Mouse (Mus musculus): ENCODE measurements around the gene Pspn. TPM values are rescaled to one million over a fixed set of nuclear protein-coding genes. Genes with fewer than 3 reads are reported as not detected.

Gene Pspn
- polyA plus RNA-seq, 1 experiment from 2014 or later: not detected

DNA sequence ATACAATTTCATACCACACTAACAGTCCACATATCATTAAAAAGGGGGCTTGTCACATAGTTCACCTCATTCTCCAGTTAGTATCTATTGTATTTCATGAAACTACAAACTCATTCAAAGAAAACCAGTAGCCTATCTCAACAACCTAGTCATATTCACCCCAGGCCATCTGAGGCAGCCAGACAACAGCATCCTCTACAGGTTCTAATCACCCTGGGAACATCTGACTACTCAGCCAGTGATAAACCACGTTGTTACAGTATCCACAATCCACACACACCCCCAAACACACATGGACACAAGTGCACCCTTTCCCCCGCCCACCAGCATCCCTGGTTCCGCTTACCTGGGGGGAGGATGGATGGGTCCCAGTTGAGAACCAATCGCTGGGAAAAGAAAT is 27.7 kb upstream of the Pspn start:
- Histone ChIP-seq H3K4me2 (ENCODE audit: low read depth, low read length) (no peak overlapping the region), H3K4me3 (ENCODE audit: low read length) (no peak overlapping the region), H3K27me3 (ENCODE audit: control insufficient read depth, insufficient read depth, low read depth, low read length) (no peaks in the 10 kb centered on the region), H3K27ac (ENCODE audit: low read length) (no peak overlapping the region), H3K9me3 (ENCODE audit: control insufficient read depth, low read length) (no peaks in the 10 kb centered on the region), H3K9ac (ENCODE audit: low read length) (no peak overlapping the region), H3K4me1 (replicated peaks; ENCODE audit: control insufficient read depth, insufficient read depth, low read length) (peaks cover 14% of the 10 kb centered on the region), H3K36me3 (ENCODE audit: control insufficient read depth, insufficient read depth, low read length) (peaks cover 44% of the 10 kb centered on the region)
- no peak for ATAC-seq (ENCODE audit: low read depth)
- WGBS: 89% methylated on average over 4 of the region's 4 CpGs

DNA sequence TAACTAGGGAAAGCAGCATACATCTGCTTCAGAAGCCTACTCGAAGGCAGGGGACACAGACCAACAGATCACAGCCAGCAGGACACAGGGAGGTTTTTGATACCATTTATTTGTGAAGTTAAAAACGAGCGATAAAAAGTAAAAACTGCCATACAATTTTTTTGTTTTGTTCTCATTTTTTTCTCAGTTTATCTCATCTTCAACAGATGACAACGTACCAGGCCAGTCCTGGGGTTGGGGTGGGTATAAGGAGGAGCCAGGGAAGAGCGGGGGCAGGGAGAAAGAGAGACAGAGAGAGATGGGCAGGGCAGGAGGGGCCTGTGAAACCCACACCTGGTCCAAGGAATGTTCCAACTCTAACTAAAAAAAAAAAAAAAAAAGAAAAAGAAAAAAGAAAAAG is 21.1 kb upstream of the Pspn start:
- no peak for ATAC-seq (ENCODE audit: low read depth)
- Histone ChIP-seq H3K27me3 (ENCODE audit: control insufficient read depth, insufficient read depth, low read depth, low read length) (no peaks in the 10 kb centered on the region), H3K27ac (ENCODE audit: low read length) (no peak overlapping the region), H3K9me3 (ENCODE audit: control insufficient read depth, low read length) (no peaks in the 10 kb centered on the region), H3K4me1 (replicated peaks; ENCODE audit: control insufficient read depth, insufficient read depth, low read length) (no peaks in the 10 kb centered on the region), H3K4me2 (ENCODE audit: low read depth, low read length) (no peak overlapping the region), H3K36me3 (ENCODE audit: control insufficient read depth, insufficient read depth, low read length) (peaks cover 43% of the 10 kb centered on the region), H3K9ac (ENCODE audit: low read length) (no peak overlapping the region), H3K4me3 (ENCODE audit: low read length) (no peak overlapping the region)
- WGBS: 88% methylated on average over 5 of the region's 5 CpGs

DNA sequence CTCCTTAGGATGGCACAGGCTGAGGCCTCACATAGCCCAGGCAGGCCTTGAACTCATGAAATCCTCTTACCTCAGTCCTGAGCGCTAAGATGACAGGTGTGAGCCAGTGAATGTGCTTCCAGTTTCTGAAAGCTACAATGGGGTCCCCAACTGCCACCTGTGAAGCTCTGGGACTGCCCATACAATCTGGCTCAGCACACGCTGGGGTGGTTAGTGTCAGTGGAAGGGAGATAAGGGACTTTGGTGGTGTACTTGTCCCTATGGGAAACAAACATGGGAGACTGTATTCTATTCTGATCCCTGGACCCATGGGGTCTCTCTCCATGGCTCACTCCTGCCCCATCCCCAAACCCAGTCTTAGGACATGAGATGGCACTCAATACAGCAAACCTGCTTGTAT is 19.9 kb upstream of the Pspn start:
- no peaks in the 10 kb centered on the region for H3K4me1 ChIP-seq (replicated peaks; ENCODE audit: control insufficient read depth, insufficient read depth, low read length)
- no peak overlapping the region for H3K4me3 ChIP-seq (ENCODE audit: low read length)
- ATAC-seq (ENCODE audit: low read depth): no peak
- no peak overlapping the region for H3K4me2 ChIP-seq (ENCODE audit: low read depth, low read length)
- peaks cover 31% of the 10 kb centered on the region for H3K36me3 ChIP-seq (ENCODE audit: control insufficient read depth, insufficient read depth, low read length)
- H3K27ac ChIP-seq (ENCODE audit: low read length): no peak overlapping the region
- WGBS: 66% methylated on average over 2 of the region's 2 CpGs
- H3K9ac ChIP-seq (ENCODE audit: low read length): no peak overlapping the region
- H3K9me3 ChIP-seq (ENCODE audit: control insufficient read depth, low read length): no peaks in the 10 kb centered on the region
- no peaks in the 10 kb centered on the region for H3K27me3 ChIP-seq (ENCODE audit: control insufficient read depth, insufficient read depth, low read depth, low read length)

DNA sequence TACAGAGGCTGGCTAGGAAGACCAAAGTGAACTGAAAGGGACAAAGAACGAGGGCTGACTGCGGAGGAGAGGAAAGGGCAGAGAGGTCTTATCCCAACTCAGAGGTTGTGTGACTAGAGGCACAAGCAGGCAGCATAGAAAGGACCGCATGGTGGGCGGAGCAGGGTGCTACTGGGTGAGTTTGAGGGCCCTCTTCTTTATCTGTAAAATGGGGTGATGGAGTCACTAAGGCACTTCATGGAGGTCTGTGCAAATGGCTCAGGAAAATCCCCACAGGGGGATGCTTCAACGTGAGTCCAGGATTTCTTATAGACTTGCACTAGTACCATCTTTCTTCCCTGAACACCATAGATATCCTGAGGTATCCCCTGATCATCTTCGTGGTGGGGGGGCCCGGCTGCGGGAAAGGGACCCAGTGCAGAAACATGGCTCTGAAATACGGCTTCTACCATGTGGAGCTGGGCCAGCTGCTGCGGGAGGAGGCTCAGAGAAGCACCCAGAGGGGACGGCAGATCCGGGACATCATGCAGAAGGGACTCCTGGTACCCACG is 12.5 kb upstream of the Pspn start:
- H3K36me3 ChIP-seq (ENCODE audit: control insufficient read depth, insufficient read depth, low read length): peaks cover 5% of the 10 kb centered on the region; the same call in 1 of the 2 replicates
- peak overlapping the region; percentile 78 for H3K9ac ChIP-seq (ENCODE audit: low read length)
- peak overlapping the region; percentile 67 for H3K4me3 ChIP-seq (ENCODE audit: low read length)
- H3K4me2 ChIP-seq (ENCODE audit: low read depth, low read length): peak overlapping the region; percentile 79
- H3K27me3 ChIP-seq (ENCODE audit: control insufficient read depth, insufficient read depth, low read depth, low read length): no peaks in the 10 kb centered on the region
- WGBS: 64% methylated on average over 13 of the region's 13 CpGs
- no peak for ATAC-seq (ENCODE audit: low read depth)
- peak overlapping the region; percentile 92 for H3K27ac ChIP-seq (ENCODE audit: low read length)
- peaks cover 17% of the 10 kb centered on the region for H3K4me1 ChIP-seq (replicated peaks; ENCODE audit: control insufficient read depth, insufficient read depth, low read length)
- H3K9me3 ChIP-seq (ENCODE audit: control insufficient read depth, low read length): no peaks in the 10 kb centered on the region

DNA sequence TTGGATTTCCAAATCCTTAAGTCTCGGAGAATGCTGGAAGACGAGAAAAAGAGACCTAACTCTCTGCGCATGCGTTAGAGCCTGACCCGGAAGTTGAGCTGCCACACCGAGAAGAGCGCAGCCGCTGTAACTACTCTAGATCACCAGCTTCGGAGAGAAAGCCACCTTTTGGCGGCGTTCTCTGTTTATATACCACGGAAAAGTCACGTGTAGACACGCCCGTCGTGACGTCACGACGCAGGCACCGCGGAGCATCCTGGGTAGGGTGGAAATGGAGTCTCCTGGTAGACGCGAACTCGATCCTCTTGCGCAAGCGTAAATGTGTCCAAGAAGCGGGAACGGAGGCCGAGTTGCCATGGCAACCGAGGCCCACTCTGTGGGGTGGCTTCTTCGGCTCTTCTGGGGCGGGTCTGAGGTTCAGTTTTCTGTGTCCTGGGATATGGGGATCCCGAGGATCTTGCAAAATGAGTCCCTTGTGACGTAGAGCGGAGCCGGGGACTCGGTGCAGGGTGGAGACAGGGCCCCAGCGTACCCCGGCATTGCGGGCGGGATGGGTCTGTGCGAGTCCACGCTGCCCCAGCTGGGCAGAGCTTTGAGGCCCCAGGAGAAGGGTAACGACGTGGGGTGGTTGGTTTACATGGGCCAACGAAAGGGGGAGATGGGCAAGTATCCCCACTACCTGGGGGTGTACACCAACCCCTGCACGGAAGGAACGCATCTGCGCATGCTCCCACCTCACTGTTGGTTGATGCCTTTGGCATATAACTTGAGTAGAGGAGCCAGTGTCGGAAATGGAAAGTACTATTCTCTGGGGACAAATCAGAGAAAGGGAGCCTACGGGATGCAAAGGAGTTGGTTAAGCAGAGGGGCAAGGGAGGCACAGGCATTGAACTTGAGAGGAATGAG is 11.7 kb upstream of the Pspn start, which contains the start of the genes Gtf2f1 and Gm17949:
Gtf2f1 (minus strand) TSS at position 53 of the 906 bp plus-strand sequence.
Gm17949 (plus strand) TSS at position 234 of the 906 bp plus-strand sequence.
- H3K4me2 ChIP-seq (ENCODE audit: low read depth, low read length): peak within 1 kb of the TSS; percentile 79
- peak; percentile 94 for ATAC-seq (ENCODE audit: low read depth)
- H3K4me3 ChIP-seq (ENCODE audit: low read length): peak within 1 kb of the TSS; percentile 67
- H3K9ac ChIP-seq (ENCODE audit: low read length): peak within 1 kb of the TSS; percentile 78
- peaks cover 17% of the 10 kb centered on the region for H3K4me1 ChIP-seq (replicated peaks; ENCODE audit: control insufficient read depth, insufficient read depth, low read length)
- H3K27me3 ChIP-seq (ENCODE audit: control insufficient read depth, insufficient read depth, low read depth, low read length): no peaks in the 10 kb centered on the region
- H3K9me3 ChIP-seq (ENCODE audit: control insufficient read depth, low read length): no peaks in the 10 kb centered on the region
- H3K27ac ChIP-seq (ENCODE audit: low read length): peak within 1 kb of the TSS; percentile 92
- peaks cover 13% of the 10 kb centered on the region for H3K36me3 ChIP-seq (ENCODE audit: control insufficient read depth, insufficient read depth, low read length)
- under 1% methylated on average over 51 of the region's 51 CpGs for WGBS

DNA sequence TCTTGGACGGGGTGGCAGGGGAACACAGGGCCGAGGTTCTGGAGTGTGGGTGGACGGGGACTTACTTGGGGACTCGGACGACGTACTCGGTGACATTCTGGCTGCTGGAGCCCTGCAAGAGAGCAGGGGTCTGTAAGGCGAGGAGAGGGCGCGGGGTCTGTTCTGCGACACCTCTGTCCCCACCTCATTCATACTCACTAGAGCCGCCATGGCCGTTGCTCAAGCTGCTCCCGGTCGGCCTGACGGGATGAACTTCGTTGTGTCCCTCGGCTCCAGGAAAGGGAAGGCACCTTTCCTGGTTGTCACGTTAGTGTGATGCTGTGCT is 11.1 kb upstream of the Pspn start:
- WGBS: 0% methylated on average over 19 of the region's 19 CpGs
- H3K36me3 ChIP-seq (ENCODE audit: control insufficient read depth, insufficient read depth, low read length): peaks cover 18% of the 10 kb centered on the region
- H3K4me3 ChIP-seq (ENCODE audit: low read length): peak overlapping the region; percentile 67
- no peaks in the 10 kb centered on the region for H3K9me3 ChIP-seq (ENCODE audit: control insufficient read depth, low read length)
- peak; percentile 29 for ATAC-seq (ENCODE audit: low read depth)
- H3K4me2 ChIP-seq (ENCODE audit: low read depth, low read length): peak overlapping the region; percentile 76
- no peaks in the 10 kb centered on the region for H3K27me3 ChIP-seq (ENCODE audit: control insufficient read depth, insufficient read depth, low read depth, low read length)
- H3K4me1 ChIP-seq (replicated peaks; ENCODE audit: control insufficient read depth, insufficient read depth, low read length): peaks cover 17% of the 10 kb centered on the region
- peak overlapping the region; percentile 67 for H3K9ac ChIP-seq (ENCODE audit: low read length)
- peak overlapping the region; percentile 53 for H3K27ac ChIP-seq (ENCODE audit: low read length)

DNA sequence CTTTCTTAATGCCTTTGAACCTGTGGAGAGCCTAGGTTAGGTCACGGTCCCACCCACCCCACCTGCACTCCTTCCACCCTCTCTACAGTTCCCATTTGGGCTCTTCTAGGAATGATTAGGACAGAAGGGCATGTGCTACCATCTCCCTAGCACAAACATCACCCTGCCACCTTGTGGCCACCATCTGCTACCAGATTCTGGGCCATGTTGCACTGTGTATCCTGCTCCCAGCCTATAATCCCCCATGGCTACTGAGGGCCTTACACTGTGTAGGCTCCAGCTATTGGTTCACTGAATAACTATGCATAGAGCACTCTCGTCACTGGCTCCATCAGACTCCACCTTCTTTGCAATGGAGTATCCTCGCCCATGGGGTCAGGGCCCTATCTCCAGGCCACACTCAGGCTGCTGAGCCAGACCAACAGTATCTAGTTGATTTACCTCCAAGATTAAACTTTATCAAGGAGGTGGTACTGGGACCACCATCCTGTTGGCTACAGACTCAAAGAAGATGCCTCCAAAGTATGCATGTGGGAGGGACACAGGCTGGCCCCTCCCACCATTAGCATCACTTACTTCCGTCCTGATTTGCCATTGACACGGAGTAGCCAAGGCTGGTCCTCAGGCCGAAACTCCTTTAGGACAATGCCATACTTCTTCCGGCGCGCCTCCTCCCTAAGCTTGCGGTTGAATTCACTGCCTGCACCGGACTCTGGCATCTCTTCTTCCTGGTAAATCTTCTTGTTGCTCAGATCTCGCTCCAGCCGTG is 7.5 kb upstream of the Pspn start:
- no peak for ATAC-seq (ENCODE audit: low read depth)
- Histone ChIP-seq H3K4me2 (ENCODE audit: low read depth, low read length) (no peak overlapping the region), H3K27me3 (ENCODE audit: control insufficient read depth, insufficient read depth, low read depth, low read length) (no peaks in the 10 kb centered on the region), H3K9me3 (ENCODE audit: control insufficient read depth, low read length) (no peaks in the 10 kb centered on the region), H3K36me3 (ENCODE audit: control insufficient read depth, insufficient read depth, low read length) (peaks cover 36% of the 10 kb centered on the region), H3K4me1 (replicated peaks; ENCODE audit: control insufficient read depth, insufficient read depth, low read length) (peaks cover 13% of the 10 kb centered on the region), H3K4me3 (ENCODE audit: low read length) (no peak overlapping the region), H3K27ac (ENCODE audit: low read length) (no peak overlapping the region), H3K9ac (ENCODE audit: low read length) (no peak overlapping the region)
- 91% methylated on average over 13 of the region's 13 CpGs for WGBS

DNA sequence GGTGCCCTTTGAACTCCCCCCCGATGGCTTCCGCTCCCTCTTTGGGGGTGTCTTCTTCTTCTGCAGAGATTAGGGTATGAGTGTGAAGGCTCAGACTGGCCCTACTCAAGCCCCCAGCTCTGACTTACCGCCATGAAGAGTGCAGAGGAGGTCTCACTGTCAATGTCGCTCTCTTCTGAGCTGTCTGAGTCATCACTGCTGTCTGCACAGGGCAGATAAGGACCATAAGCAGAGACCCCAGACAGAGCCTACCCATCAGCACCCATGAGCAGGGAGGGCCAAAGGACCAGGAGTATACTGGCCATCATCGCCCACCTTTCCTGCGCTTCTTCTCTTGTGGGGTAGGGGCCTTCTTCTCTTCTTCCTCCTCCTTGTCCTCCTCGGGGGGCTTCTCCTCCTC is 4.2 kb upstream of the Pspn start:
- Histone ChIP-seq H3K4me2 (ENCODE audit: low read depth, low read length) (no peak overlapping the region), H3K36me3 (ENCODE audit: control insufficient read depth, insufficient read depth, low read length) (peaks cover 42% of the 10 kb centered on the region), H3K27ac (ENCODE audit: low read length) (no peak overlapping the region), H3K27me3 (ENCODE audit: control insufficient read depth, insufficient read depth, low read depth, low read length) (no peaks in the 10 kb centered on the region), H3K4me1 (replicated peaks; ENCODE audit: control insufficient read depth, insufficient read depth, low read length) (no peaks in the 10 kb centered on the region), H3K4me3 (ENCODE audit: low read length) (no peak overlapping the region), H3K9ac (ENCODE audit: low read length) (no peak overlapping the region), H3K9me3 (ENCODE audit: control insufficient read depth, low read length) (no peaks in the 10 kb centered on the region)
- no peak for ATAC-seq (ENCODE audit: low read depth)
- WGBS: 80% methylated on average over 7 of the region's 7 CpGs

DNA sequence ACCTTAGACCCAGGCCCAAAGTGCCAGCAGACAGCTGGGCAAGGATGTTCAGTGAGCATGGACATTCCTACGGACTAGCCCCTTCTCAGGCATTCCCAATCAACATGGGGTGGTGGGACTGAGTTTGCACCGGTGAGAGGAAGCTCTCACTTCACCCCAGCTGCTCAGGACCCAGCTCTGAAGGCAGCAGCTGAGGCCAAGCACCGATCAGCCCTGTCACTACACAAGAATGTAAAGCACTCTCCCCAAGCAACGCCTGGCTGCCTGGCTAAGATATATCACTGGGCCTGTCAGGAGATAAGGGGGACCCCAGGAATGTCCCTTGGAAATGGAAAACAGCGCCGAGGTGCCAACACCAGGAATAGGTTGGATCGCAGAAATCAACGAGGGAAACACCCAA is 1.4 kb upstream of the Pspn start:
- no peak overlapping the region for H3K4me2 ChIP-seq (ENCODE audit: low read depth, low read length)
- no peaks in the 10 kb centered on the region for H3K9me3 ChIP-seq (ENCODE audit: control insufficient read depth, low read length)
- no peaks in the 10 kb centered on the region for H3K27me3 ChIP-seq (ENCODE audit: control insufficient read depth, insufficient read depth, low read depth, low read length)
- H3K27ac ChIP-seq (ENCODE audit: low read length): no peak overlapping the region
- H3K4me1 ChIP-seq (replicated peaks; ENCODE audit: control insufficient read depth, insufficient read depth, low read length): peaks cover 5% of the 10 kb centered on the region
- H3K36me3 ChIP-seq (ENCODE audit: control insufficient read depth, insufficient read depth, low read length): peaks cover 29% of the 10 kb centered on the region
- no peak overlapping the region for H3K4me3 ChIP-seq (ENCODE audit: low read length)
- ATAC-seq (ENCODE audit: low read depth): no peak
- no peak overlapping the region for H3K9ac ChIP-seq (ENCODE audit: low read length)
- 41% methylated on average over 8 of the region's 8 CpGs for WGBS

Measured in lung, embryonic 16.5 days (tissue).